Mouse (Mus musculus) C2C12 (cell line): ENCODE data around the gene Tmsb15b2.

Experiments used
- CEBPB ChIP-seq: IDR thresholded peaks from one replicate; pipeline ENCODE4 v1.6.1; 2011; ENCODE audit warnings: low read depth, mild to moderate bottlenecking, control low read depth, moderate library complexity
- CTCF ChIP-seq: IDR thresholded peaks from one replicate; pipeline ENCODE4 v1.5.1; 2011; ENCODE audit not compliant: control insufficient read depth, insufficient read depth, insufficient read length
- FOSL1 ChIP-seq: IDR thresholded peaks from one replicate; pipeline ENCODE4 v1.8.0; 2011; ENCODE audit warnings: mild to moderate bottlenecking, low read length; ENCODE audit not compliant: poor library complexity, insufficient read depth, severe bottlenecking
- MAX ChIP-seq: IDR thresholded peaks from one replicate; pipeline ENCODE4 v1.6.1; 2011; ENCODE audit warnings: mild to moderate bottlenecking, control low read depth
- MYOD1 ChIP-seq: IDR thresholded peaks from one replicate; pipeline ENCODE4 v1.6.1; 2011; ENCODE audit warnings: low read depth; ENCODE audit not compliant: control insufficient read depth, insufficient read length
- MYOG ChIP-seq: IDR thresholded peaks from one replicate; pipeline ENCODE4 v1.6.1; 2011; ENCODE audit not compliant: control insufficient read depth, insufficient read length; ENCODE audit errors: extremely low read depth
- USF1 ChIP-seq: IDR thresholded peaks from one replicate; pipeline ENCODE4 v1.6.1; 2011; ENCODE audit warnings: low read depth, mild to moderate bottlenecking, control low read depth, moderate library complexity

DNA sequence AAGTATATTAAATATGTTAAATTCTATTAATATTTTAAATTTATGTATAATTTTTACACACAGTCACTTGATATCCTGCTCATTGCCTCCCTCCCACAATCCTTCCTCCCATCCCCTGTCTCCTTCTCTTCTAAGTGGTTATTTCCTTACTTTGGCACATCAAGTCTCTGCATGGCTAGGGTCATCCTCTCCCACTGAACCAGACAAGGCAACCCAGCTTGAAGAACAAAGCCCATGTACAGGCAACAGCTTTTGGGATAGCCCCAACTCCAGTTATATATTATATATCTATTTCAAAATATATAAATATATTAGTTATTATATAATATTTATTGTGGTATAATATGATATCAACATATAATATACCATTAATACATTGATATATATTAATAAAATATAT, 49.4 kb downstream of the Tmsb15b2 start:
- TF ChIP-seq CTCF: no peak
- TF ChIP-seq CEBPB: no peak
- TF ChIP-seq USF1: no peak
- TF ChIP-seq MYOG: no peak
- no peak for TF ChIP-seq MAX
- no peak for TF ChIP-seq FOSL1
- TF ChIP-seq MYOD1: no peak
